Mouse (Mus musculus) lung, adult 2 months (tissue): ENCODE measurements around the gene D5Ertd579e.

Source experiments
- CTCF ChIP-seq: fragments of 200-500 bp; IDR thresholded peaks from 2 replicates; pipeline ENCODE4 v1.5.1; 2011; ENCODE audit warnings: mild to moderate bottlenecking, low read length, control low read depth; ENCODE audit not compliant: insufficient read depth
- POLR2A ChIP-seq: fragments of 200-500 bp; IDR thresholded peaks from 2 replicates; pipeline ENCODE4 v1.6.1; 2011; ENCODE audit warnings: low read depth, mild to moderate bottlenecking, control low read depth, low read length, borderline replicate concordance; ENCODE audit errors: extremely low read depth

GRCm38 (mm10) chr5:36570098-36570497, 125.7 kb downstream of the D5Ertd579e start:
- TF ChIP-seq CTCF, result no peak
- TF ChIP-seq POLR2A, result no peak
